Mouse (Mus musculus) layer of hippocampus, postnatal 36 days (tissue): Measurements from ENCODE around the gene Pop7. TPM values are rescaled to one million over a fixed set of nuclear protein-coding genes. Genes with fewer than 3 reads are reported as not detected.

Source experiments
- DNase-seq, 2 experiments: peaks; one replicate each; pipeline ENCODE4 v3.0.0; 2022
- total RNA-seq, 2 experiments: library from RNA; stranded (reverse); gene quantifications; 2 replicates each; pipeline ENCODE4 v1.2.3; 2021

Pop7 gene
- 10 to 100 TPM; 32.5 to 37.0 TPM for total RNA-seq

DNA sequence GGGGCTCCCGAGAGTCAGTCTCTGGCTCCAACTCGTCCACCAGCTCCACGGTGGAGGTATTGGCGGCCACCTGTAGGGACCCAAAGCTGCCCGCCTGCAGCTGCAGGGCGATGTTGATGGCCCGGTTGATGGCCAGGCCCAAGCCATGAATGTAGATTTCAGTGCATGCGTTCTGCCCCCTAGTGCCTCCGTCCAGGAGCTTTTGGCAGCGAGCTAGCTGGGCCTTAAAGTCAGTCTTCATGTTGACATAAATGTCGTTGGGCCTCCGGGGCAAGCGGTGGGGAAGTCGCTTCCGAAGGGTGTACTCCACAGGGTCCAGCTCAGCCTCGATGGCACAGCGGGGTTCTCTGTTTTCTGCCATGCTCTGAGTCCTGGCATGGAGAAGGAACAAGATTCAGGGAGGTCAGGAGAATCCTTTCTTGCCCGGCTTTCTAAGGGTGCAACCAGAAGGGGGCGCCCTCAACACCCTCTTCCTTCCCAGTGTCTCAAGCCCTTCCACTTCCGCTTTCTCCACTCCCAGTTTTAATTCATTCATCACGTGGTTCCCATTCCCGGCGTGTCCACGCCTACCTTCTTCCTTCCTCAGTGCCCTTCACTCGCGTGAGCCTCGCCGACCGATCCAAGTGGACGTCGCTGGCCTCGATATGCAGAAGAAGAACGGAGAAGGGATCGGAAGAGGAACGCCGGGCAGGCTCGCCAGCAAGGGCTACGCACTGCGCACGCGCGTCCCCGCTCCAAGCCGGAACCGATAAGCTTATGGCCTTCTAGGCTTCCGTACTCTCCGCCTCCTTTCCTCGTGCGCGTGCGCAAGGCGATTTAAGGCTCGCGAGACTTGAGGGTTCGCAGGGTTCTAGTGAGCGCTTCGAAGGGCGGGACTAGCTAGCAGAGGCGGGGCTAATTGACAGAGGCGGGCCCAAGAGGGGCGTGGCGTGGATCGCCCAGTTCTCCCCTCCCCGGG is at the start of gene Pop7:
Gene Pop7, minus strand, starts transcription at position 810 of the 958 bp plus-strand sequence.
- peak; percentile 99 for DNase-seq

- no peak for DNase-seq
Observed at GRCm38 (mm10) chr5:137551119-137551518, 48.8 kb upstream of the Pop7 start.

GRCm38 (mm10) chr5:137549840-137550239 is 47.5 kb upstream of the Pop7 start:
- DNase-seq: no peak

DNA sequence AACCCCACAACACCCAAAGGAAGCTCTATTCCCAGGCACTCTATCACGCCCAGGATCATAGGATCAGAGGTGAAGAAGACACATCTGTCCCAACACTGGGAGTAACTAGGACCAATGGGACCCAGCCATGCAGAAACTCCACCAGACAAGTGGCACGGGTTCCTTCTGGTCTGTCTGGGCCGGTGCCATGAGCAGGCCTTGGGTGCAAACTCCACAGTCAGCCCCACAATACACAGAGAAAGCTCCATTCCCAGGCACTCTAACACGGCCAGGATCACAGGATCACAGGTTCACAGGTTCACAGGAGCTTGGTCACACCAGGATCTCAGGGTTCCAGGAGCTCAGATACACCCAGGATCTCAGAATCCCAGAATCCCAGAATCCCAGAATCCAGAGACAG is 43.3 kb upstream of the Pop7 start:
- no peak for DNase-seq

- no peak for DNase-seq
Observed at GRCm38 (mm10) chr5:137544926-137545325, 42.6 kb upstream of the Pop7 start.

GRCm38 (mm10) chr5:137541768-137542540 is 39.6 kb upstream of the Pop7 start:
- no peak for DNase-seq

DNA sequence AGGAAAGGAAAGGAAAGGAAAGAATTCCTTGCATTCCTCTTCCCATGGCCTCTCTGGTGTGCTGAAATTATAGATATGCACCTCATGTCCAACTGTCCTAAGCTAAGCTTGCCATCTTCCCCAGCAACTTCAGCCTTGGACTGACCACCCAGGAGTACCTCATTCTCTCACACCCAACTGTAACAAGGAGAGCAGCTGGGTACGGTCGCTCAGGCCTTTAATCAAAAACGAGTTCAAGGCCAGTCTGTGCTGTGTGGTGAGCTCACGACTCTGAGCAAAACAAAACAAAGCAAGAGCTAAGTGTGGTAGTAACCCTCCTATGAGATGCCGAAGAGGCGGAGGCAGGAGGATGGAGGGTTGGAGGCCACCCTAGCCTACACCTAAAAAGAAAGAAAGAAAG is 38.7 kb upstream of the Pop7 start:
- no peak for DNase-seq

DNA sequence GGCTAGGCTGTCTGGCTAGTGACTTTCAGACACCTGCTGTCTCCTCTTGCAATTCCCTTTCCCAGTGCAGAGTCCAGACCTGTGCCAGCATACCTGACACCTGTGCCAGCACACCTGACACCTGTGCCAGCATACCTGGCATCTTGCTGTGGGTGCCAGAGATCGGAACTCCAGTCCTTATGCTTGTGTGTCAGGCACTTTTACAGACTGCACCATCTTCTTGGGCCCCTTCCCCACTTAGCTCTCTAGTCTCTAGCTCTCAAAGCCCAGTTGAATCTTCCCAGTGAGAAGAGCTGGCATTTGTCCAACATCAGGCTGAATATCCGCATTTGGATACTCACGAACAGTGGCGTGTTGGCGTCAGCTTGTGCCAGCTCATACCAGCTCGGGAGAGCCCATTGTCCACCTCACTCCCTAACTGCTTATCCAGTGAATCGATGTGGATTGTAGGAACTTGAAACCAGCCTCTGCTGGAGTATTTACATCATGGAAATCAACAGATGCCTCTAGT is 37.0 kb upstream of the Pop7 start:
- peak in 1 of 2 experiments; percentile 22 for DNase-seq

- no peak for DNase-seq
Observed at GRCm38 (mm10) chr5:137537461-137537860, 35.1 kb upstream of the Pop7 start.

GRCm38 (mm10) chr5:137535318-137535717 is 33.0 kb upstream of the Pop7 start:
- DNase-seq: peak in 1 of 2 experiments; percentile 0

GRCm38 (mm10) chr5:137534762-137535161 is 32.4 kb upstream of the Pop7 start:
- DNase-seq: no peak

DNA sequence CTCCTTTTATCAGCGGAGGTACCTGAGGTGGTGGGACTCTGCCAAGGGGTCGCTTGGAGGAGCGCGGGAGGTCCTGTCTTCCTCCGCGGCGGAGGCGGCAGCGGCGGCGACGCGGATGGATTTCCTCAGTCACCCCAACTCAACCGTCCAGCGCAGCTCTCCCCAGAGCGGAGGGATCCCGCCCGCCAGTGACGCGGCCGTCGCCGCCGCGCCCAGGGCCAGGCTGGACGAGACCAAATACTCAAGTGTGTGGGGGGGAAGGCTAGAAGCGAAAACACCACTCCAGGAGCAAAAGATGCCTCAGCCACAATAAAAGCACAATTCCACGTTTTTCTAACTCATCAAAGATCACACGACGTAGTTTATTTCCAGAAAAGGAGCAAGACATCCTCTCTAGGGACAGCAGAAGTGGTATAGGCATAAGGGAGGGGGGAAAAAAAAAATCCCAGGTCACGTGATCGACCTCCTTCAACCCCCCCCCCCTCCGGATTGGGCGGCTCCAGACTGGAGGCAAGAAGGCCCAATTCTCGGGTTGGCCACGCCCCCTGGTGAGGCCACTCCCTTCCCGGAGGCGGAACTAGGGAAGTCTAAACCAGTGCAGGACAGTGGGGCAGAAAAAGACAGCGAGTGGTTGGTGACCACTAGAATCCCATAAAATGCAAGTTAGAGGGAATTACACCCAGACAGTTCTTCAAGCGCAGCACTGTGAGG is 31.0 kb upstream of the Pop7 start, which contains the start of the genes Epo and Gnb2:
Gene Epo, minus strand, starts transcription at position 126 of the 711 bp plus-strand sequence.
Gene Gnb2, minus strand, starts transcription at position 394 of the 711 bp plus-strand sequence.
- peak; percentile 95 to 96 for DNase-seq

GRCm38 (mm10) chr5:137532808-137533116 is 30.4 kb upstream of the Pop7 start:
- DNase-seq: no peak

- peak in 1 of 2 experiments; percentile 37 for DNase-seq
Observed at GRCm38 (mm10) chr5:137532131-137532807, 30.0 kb upstream of the Pop7 start.

- peak; percentile 48 to 75 for DNase-seq
Observed at GRCm38 (mm10) chr5:137531414-137532130, 29.3 kb upstream of the Pop7 start.

- DNase-seq: peak in 1 of 2 experiments; percentile 66
Observed at GRCm38 (mm10) chr5:137530588-137531413, 28.5 kb upstream of the Pop7 start.

DNA sequence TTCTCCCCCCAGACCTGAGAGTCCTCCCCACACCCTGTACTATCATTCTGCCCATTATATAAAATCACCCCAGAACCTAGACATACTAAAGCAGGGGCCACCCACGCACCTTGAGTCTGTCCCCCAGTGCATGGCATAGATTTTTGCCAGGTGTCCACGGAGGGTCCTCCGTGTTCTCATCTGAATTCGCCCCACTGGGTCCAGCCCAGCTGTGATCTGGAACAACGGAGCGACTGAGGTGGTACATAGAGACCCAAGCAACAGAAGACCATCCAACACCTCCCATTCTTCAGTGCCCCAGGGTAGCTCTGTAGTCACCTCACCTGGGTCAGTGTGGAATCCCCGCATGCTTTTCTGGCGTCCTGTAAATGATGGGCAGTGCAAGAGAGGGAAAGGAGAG is 27.8 kb upstream of the Pop7 start:
- no peak for DNase-seq

- DNase-seq: no peak
Observed at GRCm38 (mm10) chr5:137529221-137529995, 27.1 kb upstream of the Pop7 start.
